Mouse (Mus musculus): ENCODE data around the gene Atp4a.

DNA sequence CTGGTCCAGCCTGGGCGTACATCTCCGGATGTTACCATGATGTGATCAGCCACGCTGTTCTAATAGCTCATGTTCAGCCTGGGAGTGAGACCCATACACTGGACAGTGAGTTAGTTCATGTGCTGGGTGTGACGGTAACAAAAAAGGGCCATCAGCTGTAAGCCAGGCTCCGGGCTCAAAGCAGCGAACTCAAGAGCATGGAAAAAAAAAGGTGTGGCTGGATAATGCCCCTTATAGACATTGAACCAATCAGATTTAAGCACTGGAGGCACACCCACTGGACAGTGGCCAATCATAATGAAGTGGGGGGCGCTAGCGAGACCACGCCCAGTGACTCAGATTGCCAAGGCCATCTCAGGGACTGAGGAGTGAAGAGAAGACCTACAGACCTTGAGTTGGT is 13.4 kb upstream of the Atp4a start, which contains the start of gene 2200002J24Rik:
- TF ChIP-seq CTCF (IDR thresholded peaks at IDR 0.05; ENCODE audit: extremely low read depth, insufficient read length, insufficient replicate concordance, low read depth, low read length) = no peak
- TF ChIP-seq POLR2A (IDR thresholded peaks at IDR 0.05; ENCODE audit: low read depth, low read length) = no peak

Data from small intestine, adult 2 months (tissue).